9 mouse cellular contexts compared by ENCODE assay signal in the genomic region with DNA sequence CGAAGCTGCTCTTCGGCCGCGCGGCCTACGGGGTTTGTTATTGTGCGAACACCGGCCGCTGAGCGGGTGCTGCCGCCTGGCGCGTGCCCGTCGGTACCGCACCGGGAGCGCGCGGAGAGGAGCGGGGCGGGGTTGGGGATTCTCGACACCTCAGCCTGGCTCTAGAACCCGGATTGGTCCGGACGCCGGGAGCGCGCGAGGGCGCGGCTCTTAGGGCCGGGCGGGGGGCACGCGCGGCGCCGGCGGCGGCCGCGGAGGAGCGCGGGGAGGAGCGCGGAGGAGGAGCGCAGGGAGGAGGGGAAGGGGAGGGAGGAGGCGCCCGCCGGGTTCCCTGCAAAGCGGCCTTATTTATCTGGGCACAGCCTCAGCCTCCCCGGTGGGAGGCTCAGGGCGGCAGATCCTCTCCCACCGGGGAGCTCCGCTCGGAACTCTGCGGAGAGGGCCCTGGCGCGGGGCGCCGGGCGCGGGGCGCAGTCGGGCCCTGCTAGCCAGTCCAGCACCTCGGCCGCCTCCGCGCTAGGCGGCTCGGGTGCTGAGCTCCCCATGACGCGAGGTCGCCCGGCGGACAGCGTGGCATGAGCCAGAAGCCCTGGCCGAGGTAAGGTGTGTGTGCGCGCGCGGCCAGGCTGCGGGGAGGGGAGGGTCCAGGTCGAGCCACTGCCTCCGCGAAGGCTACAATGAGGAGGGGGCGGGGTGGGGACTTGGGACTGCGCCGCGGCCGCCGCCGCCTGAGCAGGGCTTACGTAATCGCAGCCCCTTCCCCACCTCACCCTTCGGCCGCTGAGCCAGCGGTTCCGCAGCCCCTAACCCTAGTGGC. TPM values are rescaled to one million over a fixed set of nuclear protein-coding genes. Genes with fewer than 3 reads are reported as not detected.
A peak's percentile ranks its signal among the peaks of the same experiment; 100 is the strongest.
DNase-seq lines count a peak whose midpoint lies in the region; ATAC-seq and TF ChIP-seq lines count a peak whose summit lies in the region.
"Had no signal": no experiment of that assay in that cellular context is flagged by ENCODE, and none has a peak within 500 bp of the region (broad histone marks: within the 10 kb centered on the region; RNA-seq: fewer than 3 reads in every experiment).

Gene Fbxl16 (plus strand): TSS at position 297 of the 817 bp plus-strand sequence.

- H3K27ac ChIP-seq in heart, embryonic 11.5 days (ENCODE audit: low read depth, low read length) = no peak within 1 kb of the TSS
- no peak within 1 kb of the TSS for H3K27ac ChIP-seq in kidney, embryonic 15.5 days
- no peak within 1 kb of the TSS for H3K27ac ChIP-seq in limb, embryonic 15.5 days

- H3K4me3 ChIP-seq in heart, embryonic 11.5 days (ENCODE audit: low read depth, low read length) = peak within 1 kb of the TSS; percentile 69
- H3K4me3 ChIP-seq in kidney, embryonic 15.5 days (replicated peaks) = peak within 1 kb of the TSS; percentile 73
- H3K4me3 ChIP-seq in limb, embryonic 15.5 days = peak within 1 kb of the TSS; percentile 60
- H3K4me3 ChIP-seq in myocyte = peak within 1 kb of the TSS; percentile 26

- H3K27me3 ChIP-seq in heart, embryonic 11.5 days (ENCODE audit: control insufficient read depth, insufficient read depth, low read length) = peaks cover 59% of the 10 kb centered on the region
- H3K27me3 ChIP-seq in kidney, embryonic 15.5 days = peaks cover 72% of the 10 kb centered on the region
- H3K27me3 ChIP-seq in limb, embryonic 15.5 days = peaks cover 65% of the 10 kb centered on the region
- no peaks in the 10 kb centered on the region for H3K27me3 ChIP-seq in myocyte (ENCODE audit: control insufficient read depth, insufficient read depth, insufficient read length)

- H3K36me3 ChIP-seq in heart, embryonic 11.5 days (ENCODE audit: control insufficient read depth, insufficient read depth, low read length) = no peaks in the 10 kb centered on the region
- no peaks in the 10 kb centered on the region for H3K36me3 ChIP-seq in kidney, embryonic 15.5 days
- no peaks in the 10 kb centered on the region for H3K36me3 ChIP-seq in limb, embryonic 15.5 days
- H3K36me3 ChIP-seq in myocyte (ENCODE audit: control insufficient read depth, insufficient read depth) = no peaks in the 10 kb centered on the region
- H3K36me3 ChIP-seq: G1E had no signal

- peak within 1 kb of the TSS; percentile 38 for H3ac ChIP-seq in myocyte (ENCODE audit: control insufficient read depth, insufficient read length)

- ATAC-seq in heart, embryonic 11.5 days (replicated peaks; ENCODE audit: insufficient number of reproducible peaks, low FRiP score, low TSS enrichment) = peak; percentile 58; the same call in 1 of the 2 replicates
- peak; percentile 69 for ATAC-seq in kidney, embryonic 15.5 days (replicated peaks; ENCODE audit: low FRiP score)
- peak; percentile 78 for ATAC-seq in limb, embryonic 15.5 days (ENCODE audit: insufficient number of reproducible peaks, low FRiP score, low TSS enrichment, low read depth)

- TF ChIP-seq POLR2A in myocyte (IDR thresholded peaks at IDR 0.05; ENCODE audit: insufficient read length, low read depth) = peak; percentile 43

- H3K4me2 ChIP-seq in heart, embryonic 11.5 days = peak within 1 kb of the TSS; percentile 98
- peak within 1 kb of the TSS; percentile 99 for H3K4me2 ChIP-seq in kidney, embryonic 15.5 days
- peak within 1 kb of the TSS; percentile 94 for H3K4me2 ChIP-seq in limb, embryonic 15.5 days
- H3K4me2 ChIP-seq in myocyte (ENCODE audit: low read depth) = peak within 1 kb of the TSS; percentile 77

- DNase-seq in ovary, postnatal 36 days (ENCODE audit: low spot score) = peak; percentile 71
- no peak for DNase-seq in ovary, postnatal 10 days (ENCODE audit: low spot score)
- DNase-seq in embryo, embryonic 9.5 days (ENCODE audit: extremely low spot score) = peak; percentile 79
- DNase-seq in spleen, postnatal 36 days (ENCODE audit: low spot score in 2 of 2) = no peak

- no peaks in the 10 kb centered on the region for H3K79me2 ChIP-seq in myocyte (ENCODE audit: control insufficient read depth, insufficient read depth)

- H3K9me3 ChIP-seq in heart, embryonic 11.5 days (replicated peaks; ENCODE audit: control insufficient read depth, low read length) = no peaks in the 10 kb centered on the region
- H3K9me3 ChIP-seq in kidney, embryonic 15.5 days (replicated peaks) = no peaks in the 10 kb centered on the region
- no peaks in the 10 kb centered on the region for H3K9me3 ChIP-seq in limb, embryonic 15.5 days

- peak within 1 kb of the TSS; percentile 60 for H3K9ac ChIP-seq in heart, embryonic 11.5 days (ENCODE audit: low read depth, low read length)
- H3K9ac ChIP-seq in kidney, embryonic 15.5 days = peak within 1 kb of the TSS; percentile 48
- peak within 1 kb of the TSS; percentile 37 for H3K9ac ChIP-seq in limb, embryonic 15.5 days

- H3K4me1 ChIP-seq in heart, embryonic 11.5 days (ENCODE audit: control insufficient read depth, insufficient read depth, low read length) = peaks cover 9% of the 10 kb centered on the region
- peaks cover 24% of the 10 kb centered on the region for H3K4me1 ChIP-seq in kidney, embryonic 15.5 days
- peaks cover 22% of the 10 kb centered on the region for H3K4me1 ChIP-seq in limb, embryonic 15.5 days

- WGBS in heart, embryonic 11.5 days (ENCODE audit: insufficient replicate concordance) = under 1% methylated on average over 84 of the region's 100 CpGs
- under 1% methylated on average over 95 of the region's 100 CpGs for WGBS in kidney, embryonic 15.5 days
- WGBS in limb, embryonic 15.5 days = under 1% methylated on average over 76 of the region's 100 CpGs

TF ChIP-seq in myocyte, 11 proteins besides CTCF, POLR2A, EP300 and RAD21:
- TF ChIP-seq MYOG (IDR thresholded peaks at IDR 0.05; ENCODE audit: control insufficient read depth in 1 of 3, insufficient read depth in 1 of 3, insufficient read length in 2 of 3, low read depth in 2 of 3) (no peak), SRF (IDR thresholded peaks at IDR 0.05; ENCODE audit: control insufficient read depth, insufficient read length, low read depth) (no peak), MYOD1 (IDR thresholded peaks at IDR 0.05; ENCODE audit: control insufficient read depth in 1 of 3, insufficient read length in 2 of 3, low read depth in 2 of 3) (no peak), REST (IDR thresholded peaks at IDR 0.05; ENCODE audit: insufficient read depth, insufficient read length) (no peak), E2F4 (IDR thresholded peaks at IDR 0.05; ENCODE audit: insufficient read depth) (no peak), POLR2AphosphoS2 (IDR thresholded peaks at IDR 0.05; ENCODE audit: insufficient read length, low read depth) (no peak)
TF ChIP-seq in myocyte: peak in this region for 0.

RNA-seq across cellular contexts. Expression of gene Fbxl16, which starts in this region (rescaled TPM):
- polyA plus RNA-seq in heart, embryonic 11.5 days (2014; fragmentation: Nextera tagmentation; extraction: Ambion mirVana) = 1.1 and 1.4 TPM in 2 replicates
- 1.5 and 2.2 TPM in 2 replicates for polyA plus RNA-seq in kidney, embryonic 15.5 days (2015; fragmentation: Nextera tagmentation; extraction: Ambion mirVana)
- polyA plus RNA-seq in limb, embryonic 15.5 days (2015; fragmentation: Nextera tagmentation; extraction: Ambion mirVana) = 2.0 and 2.7 TPM in 2 replicates
- 6.0 TPM for polyA plus RNA-seq in myocyte (2012; fragmentation: generic; extraction: Trizol)

Comparison
In these comparisons a context has a peak if more than half of its experiments do, and no peak if none do; other contexts are left out.
1. DNase-seq: peak in ovary, postnatal 36 days (single experiment) and embryo, embryonic 9.5 days (single experiment); none in ovary, postnatal 10 days (single experiment) and spleen, postnatal 36 days (0 of 2).
2. Peak in every context shown above with its lines, with median percentiles within 50 percentile points of each other: ATAC-seq, H3K4me2 ChIP-seq, H3K4me3 ChIP-seq and H3K9ac ChIP-seq.